Mouse (Mus musculus): Measurements from ENCODE around the gene Gm2007. TPM values are rescaled to one million over a fixed set of nuclear protein-coding genes. Genes with fewer than 3 reads are reported as not detected.

The Gm2007 gene
- not detected in 2 replicates for polyA plus RNA-seq (2012; rRNA removed)

GRCm38 (mm10) chr2:175741237-175741636, at the start of gene Gm2007:
Gene Gm2007, plus strand, starts transcription at chr2:175741537.

GRCm38 (mm10) chr2:175703546-175703945, 37.8 kb upstream of the Gm2007 start, which contains the start of gene Zfp969:
Gene Zfp969, minus strand, starts transcription at chr2:175703646.

GRCm38 (mm10) chr2:175800993-175801392, 59.7 kb downstream of the Gm2007 start, which contains the start of gene Gm14288:
Gene Gm14288, minus strand, starts transcription at chr2:175801093.

Other genes starting within 250 kb of the Gm2007 start
- gene Gm11007, start 97.6 kb upstream of the Gm2007 start, polyA plus RNA-seq (2012; rRNA removed): not detected in 2 replicates
- not detected in 2 replicates for gene Zfp969, start 37.9 kb upstream of the Gm2007 start, polyA plus RNA-seq (2012; rRNA removed)
- 0.64 and 0.77 TPM in 2 replicates for gene Gm14288, start 59.6 kb downstream of the Gm2007 start, polyA plus RNA-seq (2012; rRNA removed)
- gene Gm6710, start 127.7 kb downstream of the Gm2007 start, polyA plus RNA-seq (2012; rRNA removed): 0.66 and 1.3 TPM in 2 replicates
- gene Zfp966, start 189.6 kb downstream of the Gm2007 start, polyA plus RNA-seq (2012; rRNA removed): 0.07 and 0.17 TPM in 2 replicates
- gene Gm2026, start 223.8 kb downstream of the Gm2007 start, polyA plus RNA-seq (2012; rRNA removed): 0.32 TPM in 1 of 2 replicates, not detected in the other